Mouse (Mus musculus) bone marrow macrophage, adult 2 months (primary cell): ENCODE results near the gene Msn. TPM values are rescaled to one million over a fixed set of nuclear protein-coding genes. Genes with fewer than 3 reads are reported as not detected.
"Not testable (repeated sequence)": the region's sequence is repeated elsewhere in the genome, so short reads cannot be mapped to it uniquely, and the experiment has no call there.

Experiments
- H3K27ac ChIP-seq: 2 replicates; pipeline ENCODE4 v1.5.1; 2012; ENCODE audit warnings: low read depth, low read length; ENCODE audit not compliant: insufficient read depth
- H3K4me1 ChIP-seq: 2 replicates; pipeline ENCODE4 v1.6.1; 2012; ENCODE audit warnings: low read length; ENCODE audit not compliant: control insufficient read depth, insufficient read depth
- H3K4me3 ChIP-seq: 2 replicates; pipeline ENCODE4 v1.5.1; 2012; ENCODE audit warnings: mild to moderate bottlenecking, low read length, moderate library complexity; ENCODE audit not compliant: insufficient read depth
- CTCF ChIP-seq: IDR thresholded peaks from 2 replicates; pipeline ENCODE4 v1.5.1; 2012; ENCODE audit warnings: low read depth, mild to moderate bottlenecking, low read length, moderate library complexity
- POLR2A ChIP-seq: IDR thresholded peaks from 2 replicates; pipeline ENCODE4 v1.6.1; 2012; ENCODE audit warnings: mild to moderate bottlenecking, low read depth, low read length, borderline replicate concordance
- polyA plus RNA-seq: library from polyadenylated mRNA; stranded (reverse); fragments of >200 nt; gene quantifications from 2 replicates; pipeline ENCODE4 v1.2.4, GENCODE M21; 2012; ENCODE audit not compliant: missing spikeins, insufficient read depth, insufficient read length

Gene Msn
- polyA plus RNA-seq, 1 experiment: 464 TPM

GRCm38 (mm10) chrX:96135581-96135980, 39.7 kb downstream of the Msn start:
- H3K4me1 ChIP-seq: peaks cover 30% of the 10 kb centered on the region

DNA sequence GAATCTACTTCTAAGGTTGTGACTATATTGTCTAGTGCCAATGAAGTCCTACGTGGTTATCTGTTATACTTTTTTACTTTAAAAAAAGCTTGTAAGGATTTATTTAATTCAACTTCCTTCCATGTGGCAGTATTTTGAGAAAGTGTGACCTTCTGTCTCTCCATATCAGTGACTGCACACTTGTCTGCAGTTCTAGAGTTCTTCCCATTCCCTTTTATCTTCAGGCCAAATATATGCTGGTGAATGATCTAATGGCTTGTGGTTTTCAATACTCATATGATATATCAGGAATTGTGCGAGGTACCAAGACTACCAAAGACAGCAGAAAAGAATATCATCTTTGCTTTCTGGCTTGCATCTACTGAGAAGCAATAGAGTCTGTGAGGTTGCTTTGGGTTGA, 43.4 kb downstream of the Msn start:
- H3K27ac ChIP-seq: no peak overlapping the region
- no peak overlapping the region for H3K4me3 ChIP-seq
- TF ChIP-seq CTCF: no peak
- H3K4me1 ChIP-seq: peaks cover 19% of the 10 kb centered on the region

More at GRCm38 (mm10) chrX:96135581-96135980, 39.7 kb downstream of the Msn start:
- TF ChIP-seq CTCF: no peak
- no peak for TF ChIP-seq POLR2A
- Histone ChIP-seq H3K4me3 (no peak overlapping the region), H3K27ac (peak overlapping the region; percentile 4; the same call in 1 of the 2 replicates)

DNA sequence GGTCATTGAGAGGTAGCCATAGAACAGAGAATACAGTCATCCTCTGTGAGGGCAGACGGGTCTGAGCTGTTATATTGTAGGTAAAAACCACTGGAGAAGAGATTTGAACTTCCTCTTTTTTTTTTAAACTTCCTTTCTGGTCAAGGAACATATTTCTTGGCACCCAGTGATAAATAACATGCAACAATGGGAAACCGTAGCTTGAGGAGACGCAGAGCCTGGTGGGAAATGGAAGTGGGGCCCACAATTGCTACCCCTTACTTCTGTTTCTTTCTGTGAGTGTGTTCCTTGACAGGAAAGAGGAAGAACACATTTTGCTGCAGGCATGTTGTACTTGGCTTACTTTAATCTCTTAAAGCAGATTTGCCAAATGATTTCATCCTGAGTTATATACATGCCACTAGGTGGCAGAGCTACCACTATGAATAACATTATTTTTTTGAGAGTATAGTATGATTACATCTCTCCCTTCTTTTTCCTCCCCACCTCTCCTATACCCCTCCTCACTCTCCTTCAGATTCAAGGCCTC, 49.2 kb downstream of the Msn start:
- no peak overlapping the region for H3K4me3 ChIP-seq
- peaks cover 29% of the 10 kb centered on the region for H3K4me1 ChIP-seq
- peak overlapping the region; percentile 49 for H3K27ac ChIP-seq
- TF ChIP-seq POLR2A: no peak

- Histone ChIP-seq H3K4me3 (no peak overlapping the region), H3K27ac (peak overlapping the region; percentile 96), H3K4me1 (peaks cover 28% of the 10 kb centered on the region)
- TF ChIP-seq POLR2A (no peak), CTCF (no peak)
These were observed 52.4 kb downstream of the Msn start for GRCm38 (mm10) chrX:96148217-96148616.

- peak overlapping the region; percentile 12; the same call in 1 of the 2 replicates for H3K27ac ChIP-seq
- H3K4me3 ChIP-seq: no peak overlapping the region
- peaks cover 7% of the 10 kb centered on the region for H3K4me1 ChIP-seq
- no peak for TF ChIP-seq POLR2A
- no peak for TF ChIP-seq CTCF
These were observed 57.5 kb downstream of the Msn start for GRCm38 (mm10) chrX:96153362-96153761.

DNA sequence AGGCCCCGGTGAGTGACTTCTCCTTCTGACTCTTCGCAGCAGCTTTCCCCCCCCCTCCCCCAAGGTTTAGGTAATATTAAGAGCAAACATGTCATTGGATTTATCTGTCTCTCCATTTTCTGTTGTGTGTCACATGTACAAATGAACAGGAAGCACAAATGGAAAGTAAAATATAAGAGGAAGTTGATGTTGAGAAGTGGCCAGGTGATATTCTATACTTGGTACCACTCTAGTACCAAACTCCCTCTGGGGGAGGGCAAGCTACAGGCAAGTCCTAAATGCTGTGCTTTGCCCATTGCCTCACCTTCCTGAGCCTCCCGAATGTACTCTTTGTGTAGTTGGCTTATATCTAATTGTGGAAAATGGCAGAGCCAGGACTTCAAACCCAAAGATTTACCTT, 62.1 kb downstream of the Msn start:
- no peak for TF ChIP-seq POLR2A
- TF ChIP-seq CTCF: no peak
- no peak overlapping the region for H3K27ac ChIP-seq
- no peak overlapping the region for H3K4me3 ChIP-seq
- H3K4me1 ChIP-seq: 0 out of 2 replicates have a peak, but pooled peaks cover 2% of the 10 kb centered on the region

DNA sequence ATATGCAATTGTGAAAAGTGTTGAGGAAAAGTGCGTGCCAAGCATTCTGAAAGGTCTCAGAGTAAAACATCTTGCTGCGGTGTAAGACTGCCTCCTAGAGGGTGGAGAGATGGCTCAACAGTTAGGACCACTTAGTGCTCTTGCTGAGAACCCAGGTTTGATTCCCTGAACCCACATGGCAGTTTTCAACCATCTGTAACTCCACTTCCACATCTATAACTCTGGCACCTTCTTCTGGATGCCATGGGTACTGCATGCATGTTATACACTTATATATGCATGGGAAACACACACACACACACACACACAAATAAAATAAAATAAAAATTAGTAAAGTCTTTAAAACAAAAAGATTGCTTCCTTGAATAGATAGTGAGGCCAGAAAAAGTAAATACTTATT, 66.7 kb downstream of the Msn start:
- H3K27ac ChIP-seq: no peak overlapping the region
- peaks cover 8% of the 10 kb centered on the region; the same call in 1 of the 2 replicates for H3K4me1 ChIP-seq
- no peak overlapping the region for H3K4me3 ChIP-seq
- TF ChIP-seq CTCF (no peak), POLR2A (no peak)

GRCm38 (mm10) chrX:96171645-96172388, 76.0 kb downstream of the Msn start:
- Histone ChIP-seq H3K4me3 (no peak overlapping the region), H3K4me1 (peaks cover 8% of the 10 kb centered on the region), H3K27ac (no peak overlapping the region; the same call in 1 of the 2 replicates)
- no peak for TF ChIP-seq CTCF
- no peak for TF ChIP-seq POLR2A

- TF ChIP-seq POLR2A (no peak), CTCF (no peak)
- H3K4me3 ChIP-seq: no peak overlapping the region
- H3K27ac ChIP-seq: no peak overlapping the region
- H3K4me1 ChIP-seq: no peaks in the 10 kb centered on the region
These were observed 82.6 kb downstream of the Msn start for GRCm38 (mm10) chrX:96178437-96178836.

GRCm38 (mm10) chrX:96184100-96184732, 88.4 kb downstream of the Msn start:
- H3K27ac ChIP-seq: no peak overlapping the region
- H3K4me3 ChIP-seq: no peak overlapping the region
- no peak for TF ChIP-seq POLR2A
- no peak for TF ChIP-seq CTCF
- H3K4me1 ChIP-seq: no peaks in the 10 kb centered on the region

DNA sequence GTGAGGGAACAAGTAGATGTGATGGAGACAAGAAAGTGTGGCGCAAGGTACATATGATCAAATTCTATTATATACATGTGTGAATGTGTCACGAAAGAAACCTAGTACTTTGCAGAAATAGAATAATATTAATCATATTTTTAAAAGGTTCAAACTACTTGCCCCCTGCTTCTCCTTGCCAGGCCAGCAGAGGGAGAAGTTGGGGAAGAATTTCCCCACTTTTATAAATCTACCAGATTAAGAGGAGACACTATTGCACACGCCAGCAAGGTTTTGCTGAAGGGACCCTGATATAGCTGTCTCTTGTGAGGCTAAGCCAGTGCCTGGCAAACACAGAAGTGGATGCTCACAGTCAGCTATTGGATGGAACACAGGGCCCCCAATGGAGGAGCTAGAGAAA, 109.3 kb downstream of the Msn start:
- H3K4me3 ChIP-seq, H3K27ac ChIP-seq, H3K4me1 ChIP-seq: not testable (repeated sequence)
